Mouse (Mus musculus): ENCODE data around the gene Il17re. TPM values are rescaled to one million over a fixed set of nuclear protein-coding genes. Genes with fewer than 3 reads are reported as not detected.

The Il17re gene
- total RNA-seq, 2 experiments from 2014 or later: 1.1 to 1.5 TPM

DNA sequence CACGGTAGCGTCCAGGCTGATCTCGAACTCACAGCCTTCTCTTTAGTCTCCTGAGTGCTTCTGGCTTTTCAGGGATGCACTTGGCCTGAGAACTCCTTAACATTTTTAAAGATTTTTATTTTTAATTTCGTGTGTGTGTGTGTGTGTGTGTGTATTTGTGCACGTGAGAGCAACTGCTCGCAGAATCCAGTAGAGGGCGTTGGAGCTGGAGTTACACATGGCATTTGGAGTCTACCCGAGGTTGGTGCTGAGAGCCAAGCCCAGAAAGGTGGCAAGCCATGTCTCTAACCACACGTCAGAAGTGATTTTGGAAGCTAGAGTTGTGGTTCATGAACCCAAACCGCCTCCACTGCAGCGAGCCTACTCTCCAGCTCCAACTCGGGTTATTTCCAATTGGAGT is 15.2 kb upstream of the Il17re start:
- DNase-seq: no peak

GRCm38 (mm10) chr6:113444207-113444965 is 13.9 kb upstream of the Il17re start:
- no peak for DNase-seq

DNA sequence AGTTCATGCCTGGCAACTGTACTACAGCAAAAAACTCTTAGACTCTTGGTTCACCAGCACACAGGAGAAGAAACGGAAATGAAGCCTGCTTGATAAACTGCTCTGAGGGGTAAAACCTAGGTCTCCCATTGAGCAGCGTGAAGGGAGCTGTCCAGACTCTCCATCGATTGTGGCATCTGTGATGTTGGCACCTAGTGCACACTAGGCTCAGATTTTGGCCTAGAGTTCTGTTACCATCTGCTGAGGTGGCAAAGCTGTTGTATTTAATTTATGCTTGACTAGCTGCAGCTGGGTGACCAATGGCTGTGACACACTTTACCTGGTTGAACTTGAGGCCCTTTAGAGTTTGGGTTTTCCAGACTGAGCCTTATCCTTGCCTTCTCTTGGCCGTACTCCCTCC is 10.6 kb upstream of the Il17re start:
- no peak for DNase-seq

GRCm38 (mm10) chr6:113451839-113452238 is 6.4 kb upstream of the Il17re start:
- no peak for DNase-seq

- no peak for DNase-seq
These were observed 3.3 kb upstream of the Il17re start for GRCm38 (mm10) chr6:113455007-113455406.

- DNase-seq: no peak
These were observed 351 bp downstream of the Il17re start for GRCm38 (mm10) chr6:113458635-113459034.

DNA sequence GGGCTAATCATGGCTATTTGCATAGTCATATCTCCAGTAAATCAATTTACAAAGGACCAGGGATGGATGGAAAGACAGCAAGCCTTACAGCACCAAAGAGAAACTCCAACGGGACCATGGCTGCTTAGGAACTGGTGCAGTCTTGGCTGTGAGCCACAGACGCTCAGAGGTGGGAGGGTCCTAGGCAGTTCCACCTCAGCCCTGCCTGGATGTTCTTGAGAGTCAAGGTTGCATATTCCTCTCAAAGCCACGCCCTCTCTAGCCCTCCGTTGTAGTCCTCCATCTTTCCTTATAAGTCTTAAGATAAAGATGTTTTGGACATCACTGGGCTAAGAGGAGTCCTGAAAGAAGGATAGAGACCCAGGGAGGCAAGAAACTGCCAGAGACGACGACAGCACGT is 5.8 kb downstream of the Il17re start:
- no peak for DNase-seq

GRCm38 (mm10) chr6:113465602-113466001 is 7.3 kb downstream of the Il17re start:
- no peak for DNase-seq

DNA sequence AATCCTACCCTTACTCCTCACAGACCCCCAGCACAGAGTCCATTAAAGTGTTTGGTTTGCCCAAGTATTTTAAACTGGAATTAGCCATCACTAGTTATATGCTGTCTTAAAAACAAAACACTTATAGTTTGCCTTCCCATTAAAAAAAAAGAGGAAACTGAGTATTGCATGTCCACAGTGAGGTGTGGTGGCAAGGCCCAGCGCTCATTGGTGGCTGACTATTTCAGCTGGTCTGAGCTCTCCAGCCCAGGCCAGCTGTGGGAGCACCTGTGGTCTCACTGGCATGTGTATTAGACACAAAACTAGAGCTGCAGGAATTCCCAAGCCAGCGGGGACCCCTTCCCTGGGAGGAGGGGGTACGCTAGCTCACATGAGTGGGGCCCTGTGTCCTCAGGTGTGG is 10.2 kb downstream of the Il17re start:
- no peak for DNase-seq

DNA sequence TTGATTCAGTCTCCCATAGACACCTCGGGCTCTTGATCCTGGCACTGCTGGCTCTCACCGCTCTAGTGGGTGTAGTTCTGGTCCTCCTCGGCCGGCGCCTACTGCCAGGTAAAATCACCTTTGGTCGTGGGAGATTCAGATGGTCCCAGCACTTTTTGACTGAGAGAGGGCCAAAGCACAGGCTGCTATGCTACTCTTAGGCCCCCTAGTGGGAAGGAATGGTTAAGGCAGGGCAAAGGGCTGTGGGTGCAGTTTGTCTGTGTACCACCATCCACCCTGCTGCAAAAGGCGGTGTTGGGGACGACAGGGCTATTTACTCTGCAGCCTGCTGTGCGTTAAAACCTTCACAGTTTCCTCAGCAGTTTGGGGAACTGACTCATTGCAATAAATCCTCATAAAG is 10.7 kb downstream of the Il17re start:
- peak; percentile 78 for DNase-seq

DNA sequence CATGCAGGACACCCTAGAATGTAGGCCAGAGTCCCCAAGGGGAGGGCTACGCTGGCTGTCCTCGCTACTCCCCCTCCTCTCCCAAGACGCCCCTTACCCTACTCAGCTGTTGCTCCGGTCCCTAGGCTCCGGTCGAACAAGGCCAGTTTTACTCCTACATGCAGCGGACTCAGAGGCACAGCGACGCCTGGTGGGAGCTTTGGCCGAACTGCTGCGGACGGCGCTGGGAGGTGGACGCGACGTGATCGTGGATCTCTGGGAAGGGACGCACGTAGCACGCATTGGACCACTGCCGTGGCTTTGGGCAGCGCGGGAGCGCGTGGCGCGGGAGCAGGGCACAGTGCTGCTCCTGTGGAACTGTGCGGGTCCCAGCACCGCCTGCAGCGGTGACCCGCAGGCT is 11.1 kb downstream of the Il17re start:
- DNase-seq: peak; percentile 88

DNA sequence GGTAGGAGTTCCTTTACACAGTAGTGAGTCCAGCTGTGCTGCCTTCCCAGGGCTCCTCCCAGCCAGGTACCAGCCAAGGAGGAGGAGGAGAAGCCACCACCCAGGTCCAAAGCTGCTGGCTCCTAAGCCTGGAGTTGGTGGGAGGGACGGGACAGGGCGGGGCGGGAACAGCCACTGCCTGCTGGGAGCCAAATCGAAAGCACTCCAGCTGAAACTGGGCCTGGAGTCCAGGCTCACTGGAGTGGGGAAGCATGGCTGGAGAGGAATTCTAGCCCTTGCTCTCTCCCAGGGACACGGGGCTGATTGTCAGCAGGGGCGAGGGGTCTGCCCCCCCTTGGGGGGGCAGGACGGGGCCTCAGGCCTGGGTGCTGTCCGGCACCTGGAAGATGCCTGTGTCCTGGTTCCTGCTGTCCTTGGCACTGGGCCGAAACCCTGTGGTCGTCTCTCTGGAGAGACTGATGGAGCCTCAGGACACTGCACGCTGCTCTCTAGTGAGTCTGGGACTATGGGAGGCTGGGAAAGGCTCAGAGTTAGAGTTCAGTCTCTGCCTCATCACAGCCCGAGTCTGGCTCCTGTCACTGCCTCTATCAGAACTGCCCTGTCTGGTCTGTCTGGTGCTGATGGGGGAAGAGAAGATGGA is 13.1 kb downstream of the Il17re start, which contains the start of gene Il17rc:
Gene Il17rc (plus strand): TSS at position 131 of the 640 bp plus-strand sequence.
- peak; percentile 77 for DNase-seq

DNA sequence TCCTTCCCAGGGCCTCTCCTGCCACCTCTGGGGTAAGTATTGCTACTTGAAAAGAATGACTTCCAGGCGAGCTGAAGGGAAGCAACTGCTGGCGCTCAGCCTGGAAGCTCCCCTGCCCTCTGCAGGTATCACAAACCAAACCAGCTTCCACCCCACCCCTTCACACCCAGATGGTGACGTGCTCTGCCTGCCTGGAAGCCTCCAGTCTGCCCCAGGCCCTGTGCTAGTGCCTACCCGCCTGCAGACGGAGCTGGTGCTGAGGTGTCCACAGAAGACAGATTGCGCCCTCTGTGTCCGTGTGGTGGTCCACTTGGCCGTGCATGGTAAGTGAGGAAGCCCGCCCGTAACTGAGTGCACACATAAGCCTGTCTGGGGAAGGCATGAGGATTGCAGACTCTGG is 13.8 kb downstream of the Il17re start:
- no peak for DNase-seq

DNA sequence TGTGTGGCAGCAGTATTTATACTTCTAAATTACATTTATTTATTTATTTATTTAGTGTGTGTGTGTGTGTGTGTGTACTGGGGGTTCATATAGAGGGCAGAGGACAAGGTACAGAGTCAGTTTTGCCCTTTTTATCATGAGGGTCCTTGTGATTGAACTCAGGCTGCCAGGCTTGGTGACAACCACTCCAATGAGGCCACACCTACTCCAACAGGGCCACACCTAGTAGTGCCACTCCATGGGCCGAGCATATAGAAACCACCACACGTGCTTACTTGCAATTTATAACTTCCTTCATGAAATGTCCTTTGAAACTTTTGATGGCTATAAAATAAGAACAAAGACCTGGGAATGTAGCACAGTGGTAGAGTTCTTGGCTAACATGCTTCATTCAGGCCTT is 15.0 kb downstream of the Il17re start:
- no peak for DNase-seq

GRCm38 (mm10) chr6:113473715-113474114 is 15.4 kb downstream of the Il17re start:
- no peak for DNase-seq

- DNase-seq: no peak
These were observed 19.1 kb downstream of the Il17re start for GRCm38 (mm10) chr6:113477353-113477752.

DNA sequence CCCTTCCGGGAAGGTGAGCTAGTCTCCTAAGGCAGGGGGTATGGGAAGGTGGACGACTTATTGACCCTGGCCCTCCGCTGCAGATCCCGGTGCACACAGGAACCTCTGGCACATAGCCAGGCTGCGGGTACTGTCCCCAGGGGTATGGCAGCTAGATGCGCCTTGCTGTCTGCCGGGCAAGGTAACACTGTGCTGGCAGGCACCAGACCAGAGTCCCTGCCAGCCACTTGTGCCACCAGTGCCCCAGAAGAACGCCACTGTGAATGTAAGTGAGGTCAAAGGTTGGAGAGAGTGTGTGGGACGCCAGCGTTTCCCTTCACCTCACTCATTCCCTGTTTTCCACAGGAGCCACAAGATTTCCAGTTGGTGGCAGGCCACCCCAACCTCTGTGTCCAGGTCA is 20.6 kb downstream of the Il17re start:
- DNase-seq: peak; percentile 67

- peak; percentile 77 for DNase-seq
These were observed 22.5 kb downstream of the Il17re start for GRCm38 (mm10) chr6:113480555-113481373.

DNA sequence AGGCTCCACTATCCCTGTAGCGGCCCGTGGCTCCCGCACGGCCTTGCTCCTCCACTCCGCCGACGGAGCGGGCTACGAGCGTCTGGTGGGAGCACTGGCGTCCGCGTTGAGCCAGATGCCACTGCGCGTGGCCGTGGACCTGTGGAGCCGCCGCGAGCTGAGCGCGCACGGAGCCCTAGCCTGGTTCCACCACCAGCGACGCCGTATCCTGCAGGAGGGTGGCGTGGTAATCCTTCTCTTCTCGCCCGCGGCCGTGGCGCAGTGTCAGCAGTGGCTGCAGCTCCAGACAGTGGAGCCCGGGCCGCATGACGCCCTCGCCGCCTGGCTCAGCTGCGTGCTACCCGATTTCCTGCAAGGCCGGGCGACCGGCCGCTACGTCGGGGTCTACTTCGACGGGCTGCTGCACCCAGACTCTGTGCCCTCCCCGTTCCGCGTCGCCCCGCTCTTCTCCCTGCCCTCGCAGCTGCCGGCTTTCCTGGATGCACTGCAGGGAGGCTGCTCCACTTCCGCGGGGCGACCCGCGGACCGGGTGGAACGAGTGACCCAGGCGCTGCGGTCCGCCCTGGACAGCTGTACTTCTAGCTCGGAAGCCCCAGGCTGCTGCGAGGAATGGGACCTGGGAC is 24.3 kb downstream of the Il17re start:
- peak; percentile 49 for DNase-seq

- DNase-seq: peak; percentile 96
These were observed 24.9 kb downstream of the Il17re start, which contains the start of gene Creld1 for GRCm38 (mm10) chr6:113483100-113483615. Gene Creld1, plus strand, starts transcription at chr6:113483297.

- DNase-seq: peak; percentile 39
These were observed 25.4 kb downstream of the Il17re start for GRCm38 (mm10) chr6:113483729-113484128.

- peak; percentile 24 for DNase-seq
These were observed 28.9 kb downstream of the Il17re start for GRCm38 (mm10) chr6:113487125-113487576.

Measured in adrenal gland, postnatal 10 days (tissue).